Mouse (Mus musculus): ENCODE results near the gene Asb14. TPM values are rescaled to one million over a fixed set of nuclear protein-coding genes. Genes with fewer than 3 reads are reported as not detected.
"Not testable (repeated sequence)": the region's sequence is repeated elsewhere in the genome, so short reads cannot be mapped to it uniquely, and the experiment has no call there.

Gene Asb14
- not detected for total RNA-seq (2021)

GRCm38 (mm10) chr14:26894392-26894791, at the start of gene Asb14:
TSS of gene Asb14 (plus strand) at chr14:26894557.
- no peak for DNase-seq

GRCm38 (mm10) chr14:26853053-26853452, 41.3 kb upstream of the Asb14 start:
- DNase-seq: no peak

- DNase-seq: no peak
These were observed 40.3 kb upstream of the Asb14 start for GRCm38 (mm10) chr14:26854066-26854465.

GRCm38 (mm10) chr14:26858364-26858763, 36.0 kb upstream of the Asb14 start:
- DNase-seq: no peak

- DNase-seq: no peak
These were observed 35.3 kb upstream of the Asb14 start for GRCm38 (mm10) chr14:26859024-26859423.

GRCm38 (mm10) chr14:26867356-26867755, 27.0 kb upstream of the Asb14 start:
- DNase-seq: no peak

- DNase-seq: no peak
These were observed 26.1 kb upstream of the Asb14 start for GRCm38 (mm10) chr14:26868299-26868698.

- DNase-seq: no peak
These were observed 15.6 kb upstream of the Asb14 start for GRCm38 (mm10) chr14:26878756-26879155.

- no peak for DNase-seq
These were observed 14.4 kb upstream of the Asb14 start for GRCm38 (mm10) chr14:26879976-26880375.

GRCm38 (mm10) chr14:26881700-26882099, 12.7 kb upstream of the Asb14 start:
- DNase-seq: no peak

- DNase-seq: no peak
These were observed 7.1 kb upstream of the Asb14 start for GRCm38 (mm10) chr14:26887244-26887643.

GRCm38 (mm10) chr14:26890777-26891176, 3.6 kb upstream of the Asb14 start:
- no peak for DNase-seq

GRCm38 (mm10) chr14:26899490-26899889, 5.1 kb downstream of the Asb14 start:
- no peak for DNase-seq

GRCm38 (mm10) chr14:26900893-26901292, 6.5 kb downstream of the Asb14 start:
- no peak for DNase-seq

- DNase-seq: no peak
These were observed 13.0 kb downstream of the Asb14 start for GRCm38 (mm10) chr14:26907401-26907800.

- not testable (repeated sequence) for DNase-seq
These were observed 16.1 kb downstream of the Asb14 start for GRCm38 (mm10) chr14:26910461-26910860.

GRCm38 (mm10) chr14:26911201-26911600, 16.8 kb downstream of the Asb14 start:
- DNase-seq: no peak

- DNase-seq: no peak
These were observed 17.5 kb downstream of the Asb14 start for GRCm38 (mm10) chr14:26911826-26912225.

GRCm38 (mm10) chr14:26913681-26914268, 19.4 kb downstream of the Asb14 start:
- DNase-seq: peak; percentile 7 to 11

- no peak for DNase-seq
These were observed 25.0 kb downstream of the Asb14 start for GRCm38 (mm10) chr14:26919310-26919709.

- DNase-seq: no peak
These were observed 29.5 kb downstream of the Asb14 start for GRCm38 (mm10) chr14:26923702-26924421.

- no peak for DNase-seq
These were observed 40.5 kb downstream of the Asb14 start for GRCm38 (mm10) chr14:26934891-26935290.

GRCm38 (mm10) chr14:26935558-26935957, 41.2 kb downstream of the Asb14 start:
- no peak for DNase-seq

GRCm38 (mm10) chr14:26956139-26956538, 61.8 kb downstream of the Asb14 start:
- DNase-seq: not testable (repeated sequence)
